Mouse (Mus musculus): ENCODE measurements around the gene Macc1.

DNA sequence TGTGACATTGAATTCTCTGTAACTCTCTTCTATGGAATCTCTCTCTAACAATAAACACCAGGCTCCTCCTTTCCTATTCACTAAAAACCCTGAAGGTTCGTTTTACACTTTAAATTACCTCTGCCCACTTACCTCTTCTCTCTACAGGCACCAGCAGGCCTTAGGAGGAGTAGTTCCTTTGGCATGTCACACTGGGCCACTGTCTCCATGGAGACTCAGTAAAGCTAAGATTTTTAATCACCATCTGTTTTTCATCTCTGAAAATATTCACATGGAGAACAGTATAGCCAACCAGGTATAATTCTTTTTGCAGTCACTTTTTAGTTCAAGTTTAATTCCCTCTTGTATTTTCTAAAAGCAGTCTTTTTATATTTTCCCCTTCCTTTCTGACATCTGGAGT, 140.0 kb downstream of the Macc1 start:
- TF ChIP-seq CTCF (conservative IDR thresholded peaks at IDR 0.05; ENCODE audit: insufficient read depth, insufficient read length, low read depth, low read length) = no peak
- TF ChIP-seq POLR2A (IDR thresholded peaks at IDR 0.05; ENCODE audit: low read depth, low read length) = no peak
